9 mouse cellular contexts compared by ENCODE assay signal in the genomic region with DNA sequence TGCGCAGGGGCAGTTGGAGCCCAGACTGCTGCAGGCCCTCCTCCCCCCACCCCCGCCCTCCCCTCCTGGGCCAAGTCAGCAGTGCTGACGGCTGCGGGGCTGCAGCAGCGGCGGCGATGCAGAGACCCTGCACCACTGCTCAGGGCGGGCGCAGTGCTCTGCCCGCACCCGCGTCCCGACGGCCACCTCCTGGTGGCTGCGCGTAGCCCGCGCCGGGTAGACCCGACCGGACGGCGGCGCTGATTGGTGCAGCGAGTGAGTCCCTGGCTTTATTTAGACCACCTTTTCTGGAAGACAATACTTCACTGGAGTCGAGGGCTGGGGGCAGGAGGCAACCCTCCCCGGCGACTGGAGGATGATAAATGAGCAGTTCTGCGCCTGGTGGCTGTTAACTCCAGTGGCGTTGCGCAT. TPM values are rescaled to one million over a fixed set of nuclear protein-coding genes. Genes with fewer than 3 reads are reported as not detected.
DNase-seq lines count a peak whose midpoint lies in the region; ATAC-seq and TF ChIP-seq lines count a peak whose summit lies in the region.
"Had no signal": no experiment of that assay in that cellular context is flagged by ENCODE, and none has a peak within 500 bp of the region (broad histone marks: within the 10 kb centered on the region; RNA-seq: fewer than 3 reads in every experiment).

No protein-coding gene starts in this region.

- 4% methylated on average over 30 of the region's 31 CpGs for WGBS in lung, postnatal 0 days
- WGBS in intestine, embryonic 14.5 days: 4% methylated on average over 30 of the region's 31 CpGs
- WGBS in olfactory bulb, adult 2 months: 4% methylated on average over 31 of the region's 31 CpGs

- H3K36me3 ChIP-seq in lung, postnatal 0 days (ENCODE audit: insufficient read depth, low read length): no peaks in the 10 kb centered on the region
- no peaks in the 10 kb centered on the region for H3K36me3 ChIP-seq in intestine, embryonic 14.5 days (ENCODE audit: control insufficient read depth, insufficient read depth, low read length)

- 0 out of 2 replicates have a peak overlapping the region, but pooled peaks have one; percentile 14 for H3K4me2 ChIP-seq in lung, postnatal 0 days (replicated peaks; ENCODE audit: low read depth, low read length)
- peak overlapping the region; percentile 58 for H3K4me2 ChIP-seq in intestine, embryonic 14.5 days (ENCODE audit: low read length)

- H3K9me3 ChIP-seq in lung, postnatal 0 days (ENCODE audit: low read length): no peaks in the 10 kb centered on the region
- no peaks in the 10 kb centered on the region for H3K9me3 ChIP-seq in intestine, embryonic 14.5 days (ENCODE audit: control insufficient read depth, low read length)

- no peak for TF ChIP-seq POLR2A in olfactory bulb, adult 2 months (IDR thresholded peaks at IDR 0.05; ENCODE audit: insufficient read depth, low read depth, low read length)

- peaks cover 6% of the 10 kb centered on the region; the same call in 1 of the 2 replicates for H3K4me1 ChIP-seq in lung, postnatal 0 days (ENCODE audit: insufficient read depth, low read depth, low read length)
- peaks cover 3% of the 10 kb centered on the region; the same call in 1 of the 2 replicates for H3K4me1 ChIP-seq in intestine, embryonic 14.5 days (replicated peaks; ENCODE audit: control insufficient read depth, insufficient read depth, low read length)
- H3K4me1 ChIP-seq in olfactory bulb, adult 2 months (ENCODE audit: control insufficient read depth, insufficient read depth, low read length): peaks cover 30% of the 10 kb centered on the region

- peak; percentile 39; the same call in 1 of the 2 replicates for TF ChIP-seq CTCF in lung, postnatal 0 days (IDR thresholded peaks at IDR 0.05)
- no peak for TF ChIP-seq CTCF in olfactory bulb, adult 2 months (IDR thresholded peaks at IDR 0.05; ENCODE audit: insufficient read depth, low read depth, low read length)

- no peak overlapping the region for H3K9ac ChIP-seq in lung, postnatal 0 days (replicated peaks; ENCODE audit: low read depth)
- no peak overlapping the region for H3K9ac ChIP-seq in intestine, embryonic 14.5 days (ENCODE audit: low read length)

- DNase-seq in adrenal gland, adult 2 months: peak; percentile 48
- no peak for DNase-seq in adrenal gland, adult 18-20 months (ENCODE audit: low spot score in 2 of 2)
- DNase-seq in lung, postnatal 0 days (ENCODE audit: low spot score): no peak
- DNase-seq in lung, postnatal 36 days: no peak
- no peak for DNase-seq in intestine, embryonic 14.5 days (ENCODE audit: low spot score)
- DNase-seq in thymus, postnatal 14 days: no peak
- DNase-seq in thymus, postnatal 0 days (ENCODE audit: low spot score): no peak

- peaks cover 55% of the 10 kb centered on the region for H3K27me3 ChIP-seq in lung, postnatal 0 days (replicated peaks; ENCODE audit: insufficient read depth, low read length)
- H3K27me3 ChIP-seq in intestine, embryonic 14.5 days (replicated peaks; ENCODE audit: control insufficient read depth, insufficient read depth, low read length): peaks cover 64% of the 10 kb centered on the region

- no peak for TF ChIP-seq EP300 in lung, postnatal 0 days (IDR thresholded peaks at IDR 0.05)

- H3K4me3 ChIP-seq in lung, postnatal 0 days (ENCODE audit: low read depth, low read length): no peak overlapping the region
- H3K4me3 ChIP-seq in intestine, embryonic 14.5 days (ENCODE audit: low read depth, low read length): peak overlapping the region; percentile 26
- 0 out of 2 replicates have a peak overlapping the region, but pooled peaks have one; percentile 15 for H3K4me3 ChIP-seq in olfactory bulb, adult 2 months (ENCODE audit: insufficient read depth, low read depth, low read length)

- no peak overlapping the region for H3K27ac ChIP-seq in lung, postnatal 0 days (ENCODE audit: low read length)
- H3K27ac ChIP-seq in intestine, embryonic 14.5 days (ENCODE audit: low read depth): no peak overlapping the region
- no peak overlapping the region for H3K27ac ChIP-seq in olfactory bulb, adult 2 months (ENCODE audit: insufficient read depth, low read depth, low read length)
- H3K27ac ChIP-seq: macrophage had no signal

- peak; percentile 37; the same call in 1 of the 2 replicates for ATAC-seq in lung, postnatal 0 days
- peak; percentile 32; the same call in 1 of the 2 replicates for ATAC-seq in intestine, embryonic 14.5 days (replicated peaks; ENCODE audit: low FRiP score, low TSS enrichment, low read depth)

RNA-seq across cellular contexts. Expression of a gene that starts 24.4 kb away (rescaled TPM):
- total RNA-seq in adrenal gland, adult 2 months (2021): 100 to 1,000 TPM; 120 to 197 TPM
- 146 and 154 TPM in 2 replicates for polyA plus RNA-seq in adrenal gland, adult 2 months (2012; rRNA removed)
- total RNA-seq in adrenal gland, adult 18-20 months (2021): 100 to 1,000 TPM; 122 to 137 TPM
- 44.8 and 45.8 TPM in 2 replicates for polyA plus RNA-seq in lung, postnatal 0 days (2015; fragmentation: Nextera tagmentation; extraction: Ambion mirVana)
- 11.9 and 14.0 TPM in 2 replicates for polyA plus RNA-seq in intestine, embryonic 14.5 days (2014; fragmentation: Nextera tagmentation; extraction: Ambion mirVana)
- 170 TPM in 1 of 2 replicates, not detected in the other for polyA plus RNA-seq in olfactory bulb, adult 2 months (2012; ENCODE audit: insufficient read depth, insufficient read length, low replicate concordance, missing spikeins)
- 12.3 and 13.8 TPM in 2 replicates for polyA plus RNA-seq in thymus, postnatal 0 days (2015; fragmentation: Nextera tagmentation; extraction: Ambion mirVana)

RNA-seq across cellular contexts. Expression of a gene that starts 53.9 kb away (rescaled TPM):
- total RNA-seq in adrenal gland, adult 2 months (2021): 1 to 10 TPM; 1.0 to 2.0 TPM
- 1.9 and 2.2 TPM in 2 replicates for polyA plus RNA-seq in adrenal gland, adult 2 months (2012; rRNA removed)
- total RNA-seq in adrenal gland, adult 18-20 months (2021): 1 to 10 TPM; 1.1 to 1.6 TPM
- polyA plus RNA-seq in lung, postnatal 0 days (2015; fragmentation: Nextera tagmentation; extraction: Ambion mirVana): 1.6 TPM in 2 replicates
- 0.42 and 0.44 TPM in 2 replicates for polyA plus RNA-seq in intestine, embryonic 14.5 days (2014; fragmentation: Nextera tagmentation; extraction: Ambion mirVana)
- not detected in 2 replicates for polyA plus RNA-seq in olfactory bulb, adult 2 months (2012; ENCODE audit: insufficient read depth, insufficient read length, low replicate concordance, missing spikeins)
- 0.42 and 0.59 TPM in 2 replicates for polyA plus RNA-seq in thymus, postnatal 0 days (2015; fragmentation: Nextera tagmentation; extraction: Ambion mirVana)
